Mouse (Mus musculus): ENCODE measurements at regions not wholly inside any gene's neighbourhood (a gene's known extent, or its start where the extent isn't known, plus 50 kb on each side); places are given as distances from the start of the nearest gene placed in this dataset.

- intact Hi-C loops (cut with DNase I) = no loop called here
- DNase-seq (ENCODE audit: low spot score in 2 of 2) = no peak
Observed at GRCm38 (mm10) chr4:131329398-131329797, 385.2 kb downstream of the Matn1 start.

- DNase-seq (ENCODE audit: low spot score in 2 of 2) = peak in 1 of 2 experiments; percentile 14
- intact Hi-C loops (cut with DNase I) = no loop called here
Observed at GRCm38 (mm10) chr4:131331646-131332045, 387.5 kb downstream of the Matn1 start.

GRCm38 (mm10) chr4:131336801-131337200 is 392.6 kb downstream of the Matn1 start:
- no peak for DNase-seq (ENCODE audit: low spot score in 2 of 2)
- intact Hi-C loops (cut with DNase I) = no loop called here

- DNase-seq (ENCODE audit: low spot score in 2 of 2) = no peak
- intact Hi-C loops (cut with DNase I) = no loop called here
Observed at GRCm38 (mm10) chr4:131340993-131341695, 397.0 kb downstream of the Matn1 start.

GRCm38 (mm10) chr4:131346727-131347126 is 402.5 kb downstream of the Matn1 start:
- intact Hi-C loops (cut with DNase I) = no loop called here
- no peak for DNase-seq (ENCODE audit: low spot score in 2 of 2)

- intact Hi-C loops (cut with DNase I) = no loop called here
Observed at GRCm38 (mm10) chr4:131350268-131350667, 406.1 kb downstream of the Matn1 start.

GRCm38 (mm10) chr4:131354908-131355307 is 410.7 kb downstream of the Matn1 start:
- intact Hi-C loops (cut with DNase I) = no loop called here
- no peak for DNase-seq (ENCODE audit: low spot score in 2 of 2)

More at GRCm38 (mm10) chr4:131350268-131350667, 406.1 kb downstream of the Matn1 start:
- DNase-seq (ENCODE audit: low spot score in 2 of 2) = no peak

GRCm38 (mm10) chr4:131355526-131355991 is 411.4 kb downstream of the Matn1 start:
- peak; percentile 57 to 80 for DNase-seq (ENCODE audit: low spot score in 2 of 2)
- intact Hi-C loops (cut with DNase I) = no loop called here

- intact Hi-C loops (cut with DNase I) = no loop called here
- peak; percentile 81 to 89 for DNase-seq (ENCODE audit: low spot score in 2 of 2)
Observed at GRCm38 (mm10) chr4:131356316-131356715, 412.1 kb downstream of the Matn1 start.

- intact Hi-C loops (cut with DNase I) = no loop called here
Observed at GRCm38 (mm10) chr4:131363030-131363429, 418.8 kb downstream of the Matn1 start.

GRCm38 (mm10) chr4:131364671-131365252 is 420.6 kb downstream of the Matn1 start:
- DNase-seq (ENCODE audit: low spot score in 2 of 2) = peak in 1 of 2 experiments; percentile 24
- intact Hi-C loops (cut with DNase I) = no loop called here

More at GRCm38 (mm10) chr4:131363030-131363429, 418.8 kb downstream of the Matn1 start:
- DNase-seq (ENCODE audit: low spot score in 2 of 2) = no peak

- DNase-seq (ENCODE audit: low spot score in 2 of 2) = no peak
- intact Hi-C loops (cut with DNase I) = no loop called here
Observed at GRCm38 (mm10) chr4:131366006-131366405, 421.8 kb downstream of the Matn1 start.

- no peak for DNase-seq (ENCODE audit: low spot score in 2 of 2)
- intact Hi-C loops (cut with DNase I) = no loop called here
Observed at GRCm38 (mm10) chr4:131366656-131367055, 422.5 kb downstream of the Matn1 start.

GRCm38 (mm10) chr4:131372517-131372916 is 428.3 kb downstream of the Matn1 start:
- no peak for DNase-seq (ENCODE audit: low spot score in 2 of 2)
- intact Hi-C loops (cut with DNase I) = loop anchor here (5.0 kb wide), 2 partner anchors 100 to 410 kb away; no protein-coding TSS in a partner anchor

GRCm38 (mm10) chr4:131373172-131373571 is 429.0 kb downstream of the Matn1 start:
- intact Hi-C loops (cut with DNase I) = loop anchor here (5.0 kb wide), 2 partner anchors 101 to 411 kb away; no protein-coding TSS in a partner anchor
- DNase-seq (ENCODE audit: low spot score in 2 of 2) = peak in 1 of 2 experiments; percentile 57

- peak in 1 of 2 experiments; percentile 27 for DNase-seq (ENCODE audit: low spot score in 2 of 2)
- intact Hi-C loops (cut with DNase I) = loop anchor here (5.0 kb wide), 3 partner anchors 58 to 412 kb away; no protein-coding TSS in a partner anchor
Observed at GRCm38 (mm10) chr4:131374527-131375290, 430.5 kb downstream of the Matn1 start.

GRCm38 (mm10) chr4:131381063-131381462 is 436.9 kb downstream of the Matn1 start:
- no peak for DNase-seq (ENCODE audit: low spot score in 2 of 2)
- intact Hi-C loops (cut with DNase I) = no loop called here

- no peak for DNase-seq (ENCODE audit: low spot score in 2 of 2)
- intact Hi-C loops (cut with DNase I) = no loop called here
Observed at GRCm38 (mm10) chr4:131381529-131381928, 437.3 kb downstream of the Matn1 start.

GRCm38 (mm10) chr4:131383862-131384261 is 439.7 kb downstream of the Matn1 start:
- intact Hi-C loops (cut with DNase I) = no loop called here

GRCm38 (mm10) chr4:131386961-131387360 is 442.8 kb downstream of the Matn1 start:
- intact Hi-C loops (cut with DNase I) = no loop called here
- DNase-seq (ENCODE audit: low spot score in 2 of 2) = peak in 1 of 2 experiments; percentile 52

More at GRCm38 (mm10) chr4:131383862-131384261, 439.7 kb downstream of the Matn1 start:
- DNase-seq (ENCODE audit: low spot score in 2 of 2) = peak; percentile 33 to 51
